ENCODE assay signal across 21 mouse cellular contexts in genomic region chr17:10675536-10675935, GRCm38 (mm10).
"Had no signal": no experiment of that assay in that cellular context is flagged by ENCODE, and none has a peak within 500 bp of the region (broad histone marks: within the 10 kb centered on the region; RNA-seq: fewer than 3 reads in every experiment).

No protein-coding gene starts in this region.

- H3K9me3 ChIP-seq: embryonic facial prominence, embryonic 10.5 days; embryonic facial prominence, embryonic 12.5 days; embryonic facial prominence, embryonic 13.5 days; embryonic facial prominence, embryonic 15.5 days; forebrain, embryonic 10.5 days; forebrain, embryonic 12.5 days; forebrain, embryonic 13.5 days; forebrain, embryonic 15.5 days had no signal

- H3K9ac ChIP-seq: embryonic facial prominence, embryonic 12.5 days; embryonic facial prominence, embryonic 13.5 days; embryonic facial prominence, embryonic 15.5 days; forebrain, embryonic 12.5 days; forebrain, embryonic 13.5 days; forebrain, embryonic 15.5 days; forebrain, postnatal 0 days had no signal

- ATAC-seq: forebrain, embryonic 13.5 days; forebrain, embryonic 14.5 days; forebrain, embryonic 15.5 days; forebrain, embryonic 16.5 days had no signal

- H3K4me1 ChIP-seq: embryonic facial prominence, embryonic 10.5 days; embryonic facial prominence, embryonic 12.5 days; embryonic facial prominence, embryonic 13.5 days; embryonic facial prominence, embryonic 15.5 days; forebrain, embryonic 10.5 days; forebrain, embryonic 13.5 days; forebrain, embryonic 15.5 days had no signal

- DNase-seq: cerebellum, adult 9-11 months; cerebellum, postnatal 25 days; cerebellum, postnatal 36 days; gastrocnemius, adult 2 months; gastrocnemius, postnatal 10 days; gastrocnemius, postnatal 14 days; gastrocnemius, postnatal 25 days; gastrocnemius, postnatal 36 days; heart, adult 2 months had no signal

- H3K4me3 ChIP-seq: embryonic facial prominence, embryonic 10.5 days; embryonic facial prominence, embryonic 12.5 days; embryonic facial prominence, embryonic 13.5 days; embryonic facial prominence, embryonic 15.5 days; erythroblast, embryonic 14.5 days; forebrain, embryonic 10.5 days; forebrain, embryonic 12.5 days; forebrain, embryonic 13.5 days; forebrain, embryonic 15.5 days; gastrocnemius, adult 2 months; heart, adult 2 months had no signal

- H3K36me3 ChIP-seq: embryonic facial prominence, embryonic 10.5 days; embryonic facial prominence, embryonic 12.5 days; embryonic facial prominence, embryonic 13.5 days; embryonic facial prominence, embryonic 15.5 days; forebrain, embryonic 10.5 days; forebrain, embryonic 12.5 days; forebrain, embryonic 15.5 days had no signal

- H3K4me2 ChIP-seq: embryonic facial prominence, embryonic 12.5 days; embryonic facial prominence, embryonic 13.5 days; embryonic facial prominence, embryonic 15.5 days; forebrain, embryonic 12.5 days; forebrain, embryonic 13.5 days; forebrain, embryonic 15.5 days had no signal

- H3K27me3 ChIP-seq: embryonic facial prominence, embryonic 12.5 days; embryonic facial prominence, embryonic 13.5 days; embryonic facial prominence, embryonic 15.5 days; forebrain, embryonic 12.5 days; forebrain, embryonic 13.5 days; forebrain, embryonic 15.5 days had no signal

- H3K27ac ChIP-seq: embryonic facial prominence, embryonic 10.5 days; embryonic facial prominence, embryonic 12.5 days; embryonic facial prominence, embryonic 13.5 days; embryonic facial prominence, embryonic 15.5 days; forebrain, embryonic 10.5 days; forebrain, embryonic 12.5 days; forebrain, embryonic 13.5 days; forebrain, embryonic 15.5 days; gastrocnemius, adult 2 months; heart, adult 2 months had no signal
